Mouse (Mus musculus) heart, postnatal 10 days (tissue): ENCODE data around the gene Spred1. TPM values are rescaled to one million over a fixed set of nuclear protein-coding genes. Genes with fewer than 3 reads are reported as not detected.
"Not testable (repeated sequence)": the region's sequence is repeated elsewhere in the genome, so short reads cannot be mapped to it uniquely, and the experiment has no call there.

Experiments used
- DNase-seq, 2 experiments: peaks; one replicate each; pipeline ENCODE4 v3.0.0; 2021
- intact Hi-C: fragments of 180-260 bp; cut with DNase I; formaldehyde crosslinking; loops from one replicate; pipeline ENCODE4 v1.15.1; 2025
- total RNA-seq, 2 experiments: library from RNA; stranded (reverse); gene quantifications; 2 replicates each; pipeline ENCODE4 v1.2.3; 2021

Spred1 gene
- total RNA-seq, 2 experiments from 2014 or later, result 23.7 to 30.8 TPM

DNA sequence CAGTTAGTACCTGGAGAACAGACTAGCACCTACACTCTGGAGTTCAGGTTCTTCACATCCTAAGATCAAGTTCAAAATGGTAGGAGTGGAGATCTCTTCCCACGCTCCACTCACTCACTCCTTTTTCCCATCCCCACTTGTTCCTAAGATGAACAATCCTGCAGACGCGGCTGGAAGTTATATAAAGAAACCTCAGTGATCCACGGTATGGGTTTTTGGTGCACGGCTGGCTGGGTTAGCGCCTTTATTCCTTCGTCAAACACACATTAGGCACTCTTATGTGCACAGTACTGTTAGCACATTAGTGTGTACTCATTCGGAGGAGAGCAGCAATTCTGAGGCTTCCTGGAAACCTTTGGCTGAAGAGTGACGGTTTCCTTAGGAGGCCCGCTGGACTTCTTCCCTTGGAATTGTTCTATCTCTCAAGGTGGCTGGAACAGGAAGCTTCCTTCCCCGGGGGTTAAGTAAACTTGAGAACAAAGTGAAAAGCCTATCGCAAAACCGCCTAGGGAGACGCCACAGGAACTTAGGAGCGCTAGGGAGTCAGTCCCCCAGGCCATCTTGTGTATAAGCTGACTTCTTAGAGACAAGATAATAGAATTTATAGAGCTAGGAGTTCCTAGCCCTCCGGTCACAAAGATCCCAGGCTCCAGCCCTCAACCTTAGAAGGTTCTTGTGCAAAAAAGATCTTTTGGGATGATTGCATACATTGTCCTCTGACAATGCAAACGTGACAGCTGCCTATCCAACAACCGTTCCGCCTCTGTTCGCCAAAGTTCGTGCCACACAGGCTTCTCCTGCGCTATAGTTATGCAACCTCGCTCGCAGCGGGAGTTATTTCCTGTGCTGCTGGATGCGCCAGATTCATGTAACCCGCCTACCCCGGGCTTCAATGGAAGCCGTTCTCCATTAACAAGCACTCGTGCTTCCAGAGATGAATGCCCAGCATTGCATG lies 1.6 kb upstream of the Spred1 start:
- intact Hi-C loops, result loop anchor here (1.0 to 5.0 kb wide), 6 partner anchors 61 to 219 kb away; no protein-coding TSS in a partner anchor

DNA sequence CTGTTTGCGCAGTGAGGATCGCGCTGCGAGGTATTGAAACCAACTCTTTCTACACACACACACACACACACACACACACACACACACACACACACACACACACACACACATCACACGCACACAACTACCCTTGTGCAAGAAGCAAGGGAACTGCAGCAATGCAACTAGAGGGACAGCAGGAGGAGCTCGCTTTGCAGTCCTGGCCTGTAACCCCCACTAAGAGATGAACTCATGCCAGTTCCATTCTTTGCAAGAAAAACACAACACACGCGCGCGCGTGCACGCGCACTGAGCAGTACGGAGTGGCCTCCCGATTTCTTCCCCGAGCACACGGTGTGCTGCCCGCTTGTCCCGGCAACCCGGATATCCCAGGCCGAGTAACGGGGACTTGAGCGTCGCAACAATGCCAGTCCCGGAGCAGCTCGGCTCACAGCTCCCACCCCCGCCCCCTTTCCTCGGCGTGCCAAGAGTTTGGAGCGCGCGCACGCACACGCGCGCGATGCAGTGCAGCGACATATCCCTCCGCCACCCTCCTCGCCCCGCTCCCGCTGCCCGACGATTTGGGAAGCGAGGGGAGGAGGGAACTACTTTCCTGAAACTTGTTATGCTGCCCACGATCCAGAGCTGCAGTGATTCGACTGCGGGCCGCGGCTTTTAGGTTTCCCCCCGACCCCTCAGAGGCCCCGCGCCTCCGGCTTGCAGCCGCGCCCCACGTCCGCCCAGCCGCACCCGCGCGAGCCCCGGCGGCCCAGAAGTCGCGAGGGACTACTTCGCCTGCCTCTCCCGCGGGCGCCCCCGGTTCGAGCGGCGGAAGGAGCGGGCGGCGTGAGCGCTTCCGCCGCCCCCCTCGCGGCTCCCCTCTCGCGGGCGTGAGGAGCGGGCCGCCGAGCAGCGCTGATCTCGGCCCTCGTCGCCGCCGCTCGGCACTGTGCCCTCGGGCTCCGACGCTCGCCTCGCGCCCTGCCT lies 645 bp upstream of the Spred1 start:
- intact Hi-C loops, result loop anchor here (1.0 to 5.0 kb wide), 6 partner anchors 60 to 220 kb away; no protein-coding TSS in a partner anchor
- DNase-seq, result peak; percentile 91 to 94

More for the DNA sequence above, 1.6 kb upstream of the Spred1 start:
- DNase-seq, result peak; percentile 82 to 86

- intact Hi-C loops, result loop anchor here (2.0 to 5.0 kb wide), 5 partner anchors 103 to 221 kb away; no protein-coding TSS in a partner anchor
- DNase-seq, result no peak
Observed at GRCm38 (mm10) chr2:117121984-117122605, 921 bp downstream of the Spred1 start.

DNA sequence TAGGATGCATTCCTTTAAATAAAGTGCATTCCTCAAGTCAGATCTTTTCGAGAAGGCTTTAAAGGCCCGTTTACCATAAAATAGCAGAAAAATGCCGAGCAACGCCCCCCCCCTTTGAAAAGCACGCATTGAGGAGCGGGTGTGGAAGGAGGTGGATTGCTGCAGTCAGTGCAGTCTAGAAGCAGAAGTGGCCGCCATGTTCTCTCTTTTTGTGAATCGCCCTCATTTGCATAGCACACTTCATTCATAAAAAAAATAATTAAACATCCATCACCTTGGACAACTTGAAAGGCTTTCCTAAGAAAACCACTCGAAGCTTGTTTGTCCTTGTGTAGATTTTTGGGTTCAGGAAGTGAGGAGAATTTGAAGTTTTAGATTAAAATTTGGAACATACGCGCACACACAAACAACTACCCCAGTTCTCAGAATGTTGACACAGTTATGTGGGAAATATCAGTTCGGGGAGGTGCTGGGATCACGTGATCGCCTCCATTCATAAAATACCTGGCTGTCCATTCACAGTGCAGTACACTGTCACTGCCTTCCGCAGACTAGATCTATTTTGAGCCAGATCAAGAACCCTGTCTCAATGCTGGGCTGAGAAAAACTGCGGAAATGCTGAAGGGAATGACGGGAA lies 1.6 kb downstream of the Spred1 start:
- DNase-seq, result peak; percentile 77 to 81
- intact Hi-C loops, result loop anchor here (5.0 kb wide), 2 partner anchors 109 to 201 kb away; no protein-coding TSS in a partner anchor

DNA sequence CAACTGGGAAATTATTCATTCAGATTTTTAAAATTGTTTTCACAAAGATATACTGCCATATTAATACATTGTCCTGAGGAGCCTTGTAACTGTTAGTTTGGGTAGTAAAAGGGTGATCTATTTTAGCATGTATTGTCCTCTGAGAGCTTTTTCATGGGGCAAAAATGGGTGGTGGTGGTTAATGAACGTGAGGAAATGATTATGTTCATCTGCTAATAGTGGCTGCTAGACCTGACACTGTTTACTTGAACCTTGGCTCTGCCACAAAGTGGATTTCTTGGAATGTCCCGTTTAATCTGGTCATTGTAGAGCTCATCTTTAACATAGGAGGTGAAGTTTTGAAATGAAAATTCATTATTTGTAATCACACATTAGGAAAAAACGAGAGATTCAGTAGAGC lies 2.5 kb downstream of the Spred1 start:
- DNase-seq, result no peak
- intact Hi-C loops, result loop anchor here (5.0 kb wide), 2 partner anchors 109 to 201 kb away; no protein-coding TSS in a partner anchor

GRCm38 (mm10) chr2:117124839-117125238 lies 3.7 kb downstream of the Spred1 start:
- intact Hi-C loops, result loop anchor here (5.0 kb wide), 2 partner anchors 107 to 203 kb away; no protein-coding TSS in a partner anchor
- DNase-seq, result no peak

GRCm38 (mm10) chr2:117129156-117129555 lies 8.0 kb downstream of the Spred1 start:
- intact Hi-C loops, result no loop called here
- no peak for DNase-seq

DNA sequence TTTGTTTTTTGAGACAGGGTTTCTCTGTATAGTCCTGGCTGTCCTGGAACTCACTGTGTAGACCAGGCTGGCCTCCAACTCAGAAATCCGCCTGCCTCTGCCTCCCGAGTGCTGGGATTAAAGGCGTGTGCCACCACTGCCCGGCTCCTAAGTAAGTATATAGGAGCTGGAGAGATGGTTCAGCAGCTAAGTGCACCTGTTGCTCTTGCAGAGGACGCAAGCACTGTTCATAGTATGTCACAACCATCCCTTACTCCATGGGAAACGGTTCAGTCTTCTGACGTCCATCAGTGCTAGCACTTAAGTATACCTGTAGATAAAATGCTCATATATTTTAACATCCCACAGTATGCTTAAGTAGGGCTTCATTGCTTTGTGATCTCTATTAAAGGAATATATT lies 9.9 kb downstream of the Spred1 start:
- DNase-seq, intact Hi-C loops: not testable (repeated sequence)

DNA sequence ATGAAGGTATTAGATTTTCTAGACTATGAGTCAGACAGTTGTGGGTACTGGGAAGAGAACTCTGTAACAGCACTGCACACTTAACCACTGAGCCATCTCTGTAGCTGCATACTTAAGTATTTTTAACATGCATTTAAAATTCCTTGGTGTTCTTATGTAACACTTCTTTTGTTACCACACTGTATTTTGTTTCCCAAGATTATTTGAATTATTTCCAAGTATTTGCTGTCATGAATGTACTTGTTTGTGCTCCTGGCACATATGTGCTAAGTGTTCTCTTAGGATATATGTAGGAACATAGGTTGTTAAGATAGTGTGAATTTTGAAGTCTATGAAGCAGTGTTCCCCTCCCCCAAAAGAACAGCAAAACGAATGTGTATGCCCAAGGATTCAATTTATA lies 10.7 kb downstream of the Spred1 start:
- DNase-seq, result no peak
- intact Hi-C loops, result no loop called here

GRCm38 (mm10) chr2:117133541-117133940 lies 12.4 kb downstream of the Spred1 start:
- DNase-seq, result no peak
- intact Hi-C loops, result no loop called here

DNA sequence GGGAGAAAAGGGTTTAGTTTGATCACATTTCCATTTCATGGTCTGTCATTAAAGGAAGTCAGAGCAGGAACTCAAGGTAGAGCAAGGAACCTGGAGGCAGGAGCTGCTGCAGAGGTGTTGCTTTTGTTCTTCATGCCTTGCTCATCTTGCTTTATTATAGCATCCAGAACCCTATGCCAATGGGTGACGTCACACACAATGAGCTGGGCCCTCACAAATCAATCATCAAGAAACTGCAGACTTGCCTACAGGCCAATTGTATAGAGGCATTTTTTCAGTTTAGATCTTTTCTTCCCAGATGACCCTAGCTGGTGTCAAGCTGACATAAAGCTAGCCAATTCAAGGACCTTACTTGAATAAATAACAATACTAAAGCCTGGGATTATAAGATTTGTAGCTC lies 16.6 kb downstream of the Spred1 start:
- intact Hi-C loops, result no loop called here
- no peak for DNase-seq

DNA sequence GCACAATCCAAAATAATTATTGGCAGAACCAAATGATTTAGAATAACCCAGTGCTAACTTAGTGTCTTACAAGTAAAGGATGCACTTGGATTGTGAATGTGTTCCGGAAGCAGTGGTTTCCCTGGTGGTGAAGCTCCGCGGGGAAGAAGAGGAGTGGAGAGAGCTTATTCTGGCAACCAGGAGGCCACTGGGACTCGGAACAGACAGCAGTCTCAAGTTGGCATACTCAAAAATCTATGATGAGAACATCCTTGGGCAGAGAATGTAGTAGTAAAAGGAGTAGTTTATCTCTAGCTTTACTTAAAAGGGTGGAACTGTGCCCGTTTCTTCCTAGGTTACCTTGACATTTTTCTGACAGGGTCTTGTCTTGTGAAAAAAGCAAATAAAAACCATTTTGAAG lies 17.8 kb downstream of the Spred1 start:
- intact Hi-C loops, result no loop called here
- DNase-seq, result no peak

- intact Hi-C loops, result loop anchor here (2.0 kb wide), 1 partner anchor 13 kb away; no protein-coding TSS in a partner anchor
- no peak for DNase-seq
Observed at GRCm38 (mm10) chr2:117139977-117140376, 18.8 kb downstream of the Spred1 start.

GRCm38 (mm10) chr2:117143106-117143505 lies 21.9 kb downstream of the Spred1 start:
- intact Hi-C loops, result no loop called here
- no peak for DNase-seq

GRCm38 (mm10) chr2:117146026-117146425 lies 24.9 kb downstream of the Spred1 start:
- no peak for DNase-seq
- intact Hi-C loops, result no loop called here

- intact Hi-C loops, result no loop called here
- no peak for DNase-seq
Observed at GRCm38 (mm10) chr2:117146617-117147016, 25.4 kb downstream of the Spred1 start.

DNA sequence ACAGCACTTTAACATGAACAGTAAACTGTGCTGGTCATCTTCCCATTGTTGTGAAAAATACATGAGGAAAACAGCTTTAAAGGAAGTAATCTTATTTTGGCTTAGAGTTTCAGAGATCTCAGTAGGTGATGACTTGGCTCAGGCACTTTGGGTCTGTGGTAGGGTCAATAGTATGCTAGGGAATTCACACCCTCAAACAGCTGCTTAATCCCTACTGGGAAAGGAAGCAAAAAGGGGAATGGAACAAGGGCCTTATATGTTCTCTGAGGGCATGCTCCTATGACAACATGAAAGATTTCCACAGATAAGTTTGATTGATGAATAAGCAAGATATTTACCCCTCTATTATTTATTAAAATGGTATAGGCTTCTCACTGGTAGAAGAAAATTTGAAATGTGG lies 31.0 kb downstream of the Spred1 start:
- DNase-seq, result no peak
- intact Hi-C loops, result no loop called here

DNA sequence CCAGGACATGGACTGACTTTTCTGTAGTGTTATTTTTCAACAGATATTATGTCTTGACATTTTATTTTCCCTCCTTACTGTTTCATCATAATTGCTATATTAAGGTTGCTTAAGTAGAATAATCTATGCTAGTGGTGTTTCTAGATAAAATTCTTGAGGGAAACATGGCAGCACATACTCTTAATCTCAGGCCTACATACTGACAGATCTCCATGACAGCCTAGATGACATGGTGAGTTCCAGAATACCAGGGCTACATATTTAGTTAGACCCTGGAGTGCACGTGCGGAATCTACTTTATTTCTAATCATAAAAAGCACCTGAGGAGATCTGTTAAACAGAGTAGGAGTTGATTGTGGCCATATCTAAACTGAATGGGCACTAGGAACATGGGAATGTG lies 47.2 kb downstream of the Spred1 start:
- intact Hi-C loops, result no loop called here
- DNase-seq, result no peak

GRCm38 (mm10) chr2:117169037-117169436 lies 47.9 kb downstream of the Spred1 start:
- DNase-seq, result no peak
- intact Hi-C loops, result no loop called here

- DNase-seq, result peak in 1 of 2 experiments; percentile 32
- intact Hi-C loops, result no loop called here
Observed at GRCm38 (mm10) chr2:117172981-117173380, 51.8 kb downstream of the Spred1 start.
